Mouse (Mus musculus) MEL (cell line): ENCODE measurements around the gene Gm11084.

Source experiments
- BHLHE40 ChIP-seq: IDR thresholded peaks from 2 replicates; pipeline ENCODE4 v1.6.1; 2012; ENCODE audit warnings: low read depth, mild to moderate bottlenecking, inconsistent platforms, low read length, improper control_type of control experiment, borderline replicate concordance
- CTCF ChIP-seq, 3 experiments: IDR thresholded peaks in 2 of 3; conservative IDR thresholded peaks in 1 of 3; 2 replicates each; pipeline ENCODE4 v1.5.1; 2011 to 2012; ENCODE audit warnings: low read length in 3 of 3, low read depth in 2 of 3, mild to moderate bottlenecking in 2 of 3, improper control_type of control experiment in 1 of 3, inconsistent platforms in 1 of 3, mixed read lengths in 1 of 3, moderate library complexity in 1 of 3; ENCODE audit not compliant: control insufficient read depth in 1 of 3, insufficient read depth in 1 of 3, poor library complexity in 1 of 3, severe bottlenecking in 1 of 3
- MAX ChIP-seq: IDR thresholded peaks from 2 replicates; pipeline ENCODE4 v1.6.1; 2011; ENCODE audit warnings: low read length, improper control_type of control experiment
- MAZ ChIP-seq: IDR thresholded peaks from 2 replicates; pipeline ENCODE4 v1.6.1; 2012; ENCODE audit warnings: low read depth, mild to moderate bottlenecking, inconsistent platforms, low read length, improper control_type of control experiment
- MXI1 ChIP-seq: IDR thresholded peaks from 2 replicates; pipeline ENCODE4 v1.6.1; 2011; ENCODE audit warnings: mild to moderate bottlenecking, low read depth, low read length, improper control_type of control experiment
- MYC ChIP-seq: IDR thresholded peaks from 2 replicates; pipeline ENCODE4 v1.6.1; 2011; ENCODE audit warnings: low read depth, mild to moderate bottlenecking, low read length, improper control_type of control experiment, moderate library complexity
- NELFE ChIP-seq: IDR thresholded peaks from 2 replicates; pipeline ENCODE4 v1.6.1; 2011; ENCODE audit warnings: low read depth, low read length, improper control_type of control experiment
- NRF1 ChIP-seq: IDR thresholded peaks from 2 replicates; pipeline ENCODE4 v1.6.1; 2014; ENCODE audit warnings: low read depth, mild to moderate bottlenecking, inconsistent platforms, low read length, improper control_type of control experiment, moderate library complexity; ENCODE audit not compliant: poor library complexity, insufficient read depth, severe bottlenecking
- POLR2A ChIP-seq, 2 experiments: IDR thresholded peaks; 2 replicates each; pipeline ENCODE4 v1.6.1; 2011 to 2012; ENCODE audit warnings: low read length in 2 of 2, mild to moderate bottlenecking in 2 of 2, control low read depth in 1 of 2, improper control_type of control experiment in 1 of 2, low read depth in 1 of 2, moderate library complexity in 1 of 2; ENCODE audit not compliant: control insufficient read depth in 1 of 2, insufficient read depth in 1 of 2, poor library complexity in 1 of 2
- POLR2AphosphoS5 ChIP-seq: IDR thresholded peaks from 2 replicates; pipeline ENCODE4 v1.6.1; 2012; ENCODE audit warnings: low read depth, borderline replicate concordance, mild to moderate bottlenecking, inconsistent platforms, low read length, moderate library complexity, mixed read lengths
- SMC3 ChIP-seq: IDR thresholded peaks from 2 replicates; pipeline ENCODE4 v1.6.1; 2011; ENCODE audit warnings: low read depth, low read length, improper control_type of control experiment
- USF1 ChIP-seq: IDR thresholded peaks from 2 replicates; pipeline ENCODE4 v1.6.1; 2014; ENCODE audit warnings: low read depth, mild to moderate bottlenecking, inconsistent platforms, low read length, improper control_type of control experiment, moderate library complexity

- 0 out of 2 replicates have a peak, but pooled peaks have one; percentile 15 for TF ChIP-seq NRF1
- TF ChIP-seq SMC3, result no peak
- TF ChIP-seq CTCF (IDR thresholded peaks at IDR 0.05 in 2 of 3, conservative IDR thresholded peaks at IDR 0.05 in 1 of 3; ENCODE audit: control insufficient read depth in 1 of 3, insufficient read depth in 1 of 3, low read depth in 2 of 3, low read length in 3 of 3, poor library complexity in 1 of 3, severe bottlenecking in 1 of 3), result no peak
- TF ChIP-seq POLR2AphosphoS5, result no peak
- TF ChIP-seq POLR2A (IDR thresholded peaks at IDR 0.05; ENCODE audit: control insufficient read depth in 1 of 2, insufficient read depth in 1 of 2, low read depth in 1 of 2, low read length in 2 of 2, poor library complexity in 1 of 2), result peak; percentile 44 to 55; a peak in 2 of 4 replicates
- no peak for TF ChIP-seq MYC
- TF ChIP-seq NELFE, result peak; percentile 44; the same call in 1 of the 2 replicates
- TF ChIP-seq MXI1, result peak; percentile 64
- no peak; the same call in 1 of the 2 replicates for TF ChIP-seq MAZ
- no peak for TF ChIP-seq USF1
- TF ChIP-seq MAX, result peak; percentile 45; the same call in 1 of the 2 replicates
- TF ChIP-seq BHLHE40, result peak; percentile 42; the same call in 1 of the 2 replicates
These were observed 16.5 kb upstream of the Gm11084 start for GRCm38 (mm10) chr2:73003049-73003448.
